Mouse (Mus musculus) stomach, embryonic 15.5 days (tissue): ENCODE results near the gene Serpina3f. TPM values are rescaled to one million over a fixed set of nuclear protein-coding genes. Genes with fewer than 3 reads are reported as not detected.

Experiments used
- ATAC-seq: fragments of 200-750 bp; cut with Nextera tagmentation; 2 replicates; pipeline ENCODE4 v1.8.0; 2017; ENCODE audit warnings: low read depth, moderate number of reproducible peaks, moderate TSS enrichment; ENCODE audit not compliant: insufficient read depth, low FRiP score
- H3K27ac ChIP-seq: fragments of 300-500 bp; sonication (generic); 2 replicates; pipeline ENCODE4 v1.5.1; 2015; ENCODE audit warnings: mild to moderate bottlenecking, inconsistent platforms
- H3K27me3 ChIP-seq: fragments of 300-500 bp; sonication (generic); replicated peaks from 2 replicates; pipeline ENCODE4 v1.6.1; 2015; ENCODE audit warnings: inconsistent platforms
- H3K36me3 ChIP-seq: fragments of 300-500 bp; sonication (generic); 2 replicates; pipeline ENCODE4 v1.6.1; 2015; ENCODE audit warnings: inconsistent platforms
- H3K4me1 ChIP-seq: fragments of 300-500 bp; sonication (generic); 2 replicates; pipeline ENCODE4 v1.6.1; 2015; ENCODE audit warnings: inconsistent platforms
- H3K4me2 ChIP-seq: fragments of 300-500 bp; sonication (generic); 2 replicates; pipeline ENCODE4 v1.6.1; 2015; ENCODE audit warnings: mild to moderate bottlenecking, inconsistent platforms
- H3K4me3 ChIP-seq: fragments of 300-500 bp; sonication (generic); replicated peaks from 2 replicates; pipeline ENCODE4 v1.5.1; 2015; ENCODE audit warnings: inconsistent platforms
- H3K9ac ChIP-seq: fragments of 300-500 bp; sonication (generic); 2 replicates; pipeline ENCODE4 v1.6.1; 2015; ENCODE audit warnings: inconsistent platforms
- H3K9me3 ChIP-seq: fragments of 300-500 bp; sonication (generic); 2 replicates; pipeline ENCODE4 v1.6.1; 2016; ENCODE audit warnings: inconsistent platforms
- WGBS: fragments of 180-500 bp; shearing (Covaris S2); methylation state at CpG from one replicate; pipeline ENCODE4 v1.1.7; 2015; 5-methylcytosine and 5-hydroxymethylcytosine counted together
- polyA plus RNA-seq: library from polyadenylated mRNA; unstranded; fragments of >200 nt; fragmentation: Nextera tagmentation; extraction: Ambion mirVana; gene quantifications from 2 replicates; pipeline ENCODE4 v1.2.1, GENCODE M21; 2015

Serpina3f gene
- polyA plus RNA-seq, result 0.12 and 0.22 TPM in 2 replicates

- Histone ChIP-seq H3K9ac (no peak within 1 kb of the TSS), H3K4me2 (no peak within 1 kb of the TSS), H3K4me3 (no peak within 1 kb of the TSS), H3K9me3 (no peaks in the 10 kb centered on the region), H3K36me3 (no peaks in the 10 kb centered on the region), H3K4me1 (no peaks in the 10 kb centered on the region), H3K27ac (no peak within 1 kb of the TSS), H3K27me3 (no peaks in the 10 kb centered on the region)
- WGBS, result 68% methylated on average over 1 of the region's 1 CpGs
- no peak for ATAC-seq
Measured at GRCm38 (mm10) chr12:104214445-104214753, at the start of gene Serpina3f. Gene Serpina3f (plus strand): TSS chr12:104214544.

- Histone ChIP-seq H3K4me2 (no peak overlapping the region), H3K36me3 (no peaks in the 10 kb centered on the region), H3K4me1 (no peaks in the 10 kb centered on the region), H3K27me3 (no peaks in the 10 kb centered on the region), H3K9ac (no peak overlapping the region), H3K9me3 (no peaks in the 10 kb centered on the region), H3K4me3 (no peak overlapping the region), H3K27ac (no peak overlapping the region)
- no peak for ATAC-seq
- whole genome bisulfite sequencing, result 60% methylated on average over 3 of the region's 3 CpGs
Measured at GRCm38 (mm10) chr12:104174747-104175146, 39.6 kb upstream of the Serpina3f start.

- no peaks in the 10 kb centered on the region for H3K27me3 ChIP-seq
- ATAC-seq, result no peak
- H3K27ac ChIP-seq, result no peak overlapping the region
- no peaks in the 10 kb centered on the region for H3K36me3 ChIP-seq
- 76% methylated on average over 3 of the region's 3 CpGs for WGBS
- no peaks in the 10 kb centered on the region for H3K4me1 ChIP-seq
- no peak overlapping the region for H3K4me2 ChIP-seq
- no peak overlapping the region for H3K9ac ChIP-seq
- H3K4me3 ChIP-seq, result no peak overlapping the region
- no peaks in the 10 kb centered on the region for H3K9me3 ChIP-seq
Measured at GRCm38 (mm10) chr12:104175636-104176035, 38.7 kb upstream of the Serpina3f start.

GRCm38 (mm10) chr12:104178577-104178976, 35.8 kb upstream of the Serpina3f start:
- Histone ChIP-seq H3K36me3 (no peaks in the 10 kb centered on the region), H3K4me3 (no peak overlapping the region), H3K9me3 (no peaks in the 10 kb centered on the region), H3K9ac (no peak overlapping the region), H3K4me1 (no peaks in the 10 kb centered on the region), H3K27ac (no peak overlapping the region), H3K27me3 (no peaks in the 10 kb centered on the region), H3K4me2 (no peak overlapping the region)
- no peak for ATAC-seq

- no peak for ATAC-seq
Measured at GRCm38 (mm10) chr12:104178987-104179386, 35.4 kb upstream of the Serpina3f start.

GRCm38 (mm10) chr12:104185046-104185445, 29.3 kb upstream of the Serpina3f start:
- no peak overlapping the region for H3K4me3 ChIP-seq
- H3K4me2 ChIP-seq, result no peak overlapping the region
- H3K4me1 ChIP-seq, result no peaks in the 10 kb centered on the region
- no peaks in the 10 kb centered on the region for H3K36me3 ChIP-seq
- H3K9ac ChIP-seq, result no peak overlapping the region
- ATAC-seq, result no peak
- H3K27ac ChIP-seq, result no peak overlapping the region
- H3K27me3 ChIP-seq, result no peaks in the 10 kb centered on the region
- 74% methylated on average over 4 of the region's 4 CpGs for WGBS
- H3K9me3 ChIP-seq, result no peaks in the 10 kb centered on the region

More at GRCm38 (mm10) chr12:104178987-104179386, 35.4 kb upstream of the Serpina3f start:
- Histone ChIP-seq H3K4me2 (no peak overlapping the region), H3K27me3 (no peaks in the 10 kb centered on the region), H3K27ac (no peak overlapping the region), H3K36me3 (no peaks in the 10 kb centered on the region), H3K9ac (no peak overlapping the region), H3K4me3 (no peak overlapping the region), H3K4me1 (no peaks in the 10 kb centered on the region), H3K9me3 (no peaks in the 10 kb centered on the region)
- WGBS, result 82% methylated on average over 2 of the region's 2 CpGs

- peak; percentile 10; the same call in 1 of the 2 replicates for ATAC-seq
- Histone ChIP-seq H3K36me3 (no peaks in the 10 kb centered on the region), H3K9me3 (no peaks in the 10 kb centered on the region), H3K4me3 (no peak overlapping the region), H3K4me2 (no peak overlapping the region), H3K4me1 (no peaks in the 10 kb centered on the region), H3K27me3 (no peaks in the 10 kb centered on the region), H3K9ac (no peak overlapping the region), H3K27ac (no peak overlapping the region)
- 79% methylated on average over 3 of the region's 3 CpGs for WGBS
Measured at GRCm38 (mm10) chr12:104186041-104186581, 28.2 kb upstream of the Serpina3f start.

GRCm38 (mm10) chr12:104189246-104189645, 25.1 kb upstream of the Serpina3f start:
- Histone ChIP-seq H3K36me3 (no peaks in the 10 kb centered on the region), H3K4me1 (no peaks in the 10 kb centered on the region), H3K27ac (no peak overlapping the region), H3K9ac (no peak overlapping the region), H3K27me3 (no peaks in the 10 kb centered on the region), H3K9me3 (no peaks in the 10 kb centered on the region), H3K4me3 (no peak overlapping the region), H3K4me2 (no peak overlapping the region)
- 64% methylated on average over 2 of the region's 2 CpGs for WGBS
- ATAC-seq, result no peak

GRCm38 (mm10) chr12:104190852-104191251, 23.5 kb upstream of the Serpina3f start:
- no peaks in the 10 kb centered on the region for H3K9me3 ChIP-seq
- H3K27ac ChIP-seq, result no peak overlapping the region
- H3K36me3 ChIP-seq, result no peaks in the 10 kb centered on the region
- H3K4me2 ChIP-seq, result no peak overlapping the region
- no peak for ATAC-seq
- no peak overlapping the region for H3K4me3 ChIP-seq
- H3K27me3 ChIP-seq, result no peaks in the 10 kb centered on the region
- no peaks in the 10 kb centered on the region for H3K4me1 ChIP-seq
- H3K9ac ChIP-seq, result no peak overlapping the region

GRCm38 (mm10) chr12:104209149-104209548, 5.2 kb upstream of the Serpina3f start:
- no peak overlapping the region for H3K4me3 ChIP-seq
- H3K9me3 ChIP-seq, result no peaks in the 10 kb centered on the region
- no peaks in the 10 kb centered on the region for H3K36me3 ChIP-seq
- H3K27ac ChIP-seq, result no peak overlapping the region
- H3K27me3 ChIP-seq, result no peaks in the 10 kb centered on the region
- H3K4me2 ChIP-seq, result no peak overlapping the region
- H3K9ac ChIP-seq, result no peak overlapping the region
- no peak for ATAC-seq
- H3K4me1 ChIP-seq, result no peaks in the 10 kb centered on the region
- WGBS, result 74% methylated on average over 4 of the region's 4 CpGs

GRCm38 (mm10) chr12:104209802-104210201, 4.5 kb upstream of the Serpina3f start:
- ATAC-seq, result no peak
- H3K4me1 ChIP-seq, result no peaks in the 10 kb centered on the region
- H3K4me2 ChIP-seq, result no peak overlapping the region
- H3K9me3 ChIP-seq, result no peaks in the 10 kb centered on the region
- no peak overlapping the region for H3K4me3 ChIP-seq
- no peaks in the 10 kb centered on the region for H3K36me3 ChIP-seq
- no peak overlapping the region for H3K9ac ChIP-seq
- 89% methylated on average over 2 of the region's 2 CpGs for WGBS
- H3K27ac ChIP-seq, result no peak overlapping the region
- no peaks in the 10 kb centered on the region for H3K27me3 ChIP-seq

- H3K9me3 ChIP-seq, result no peaks in the 10 kb centered on the region
- no peak overlapping the region for H3K4me3 ChIP-seq
- H3K4me1 ChIP-seq, result no peaks in the 10 kb centered on the region
- no peak; the same call in 1 of the 2 replicates for ATAC-seq
- H3K9ac ChIP-seq, result no peak overlapping the region
- H3K4me2 ChIP-seq, result no peak overlapping the region
- H3K27me3 ChIP-seq, result no peaks in the 10 kb centered on the region
- WGBS, result 71% methylated on average over 2 of the region's 2 CpGs
- H3K36me3 ChIP-seq, result no peaks in the 10 kb centered on the region
- H3K27ac ChIP-seq, result no peak overlapping the region
Measured at GRCm38 (mm10) chr12:104213689-104214444, 477 bp upstream of the Serpina3f start.
